Mouse (Mus musculus) liver, adult 2 months (tissue): ENCODE data around the gene Ubl4b. TPM values are rescaled to one million over a fixed set of nuclear protein-coding genes. Genes with fewer than 3 reads are reported as not detected.

Experiments used
- DNase-seq: peaks from one replicate; pipeline ENCODE4 v3.0.0-alpha.2; 2011; ENCODE audit warnings: low read depth, low spot score; ENCODE audit errors: extremely low read depth
- H3K27ac ChIP-seq: fragments of 200-500 bp; replicated peaks from 2 replicates; pipeline ENCODE4 v1.5.1; 2012; ENCODE audit warnings: low read depth, mild to moderate bottlenecking, control low read depth, inconsistent platforms, low read length; ENCODE audit not compliant: insufficient read depth
- H3K27me3 ChIP-seq: fragments of 200-500 bp; 2 replicates; pipeline ENCODE4 v1.6.1; 2012; ENCODE audit warnings: mild to moderate bottlenecking, moderate library complexity, low read length, inconsistent platforms; ENCODE audit not compliant: control insufficient read depth, insufficient read depth
- H3K36me3 ChIP-seq: fragments of 200-500 bp; 2 replicates; pipeline ENCODE4 v1.6.1; 2012; ENCODE audit warnings: low read length, inconsistent platforms; ENCODE audit not compliant: control insufficient read depth, insufficient read depth
- H3K4me1 ChIP-seq: fragments of 200-500 bp; 2 replicates; pipeline ENCODE4 v1.6.1; 2011; ENCODE audit warnings: low read length; ENCODE audit not compliant: control insufficient read depth, insufficient read depth
- H3K4me3 ChIP-seq: fragments of 200-500 bp; 2 replicates; pipeline ENCODE4 v1.5.1; 2011; ENCODE audit warnings: low read depth, mild to moderate bottlenecking, control low read depth, low read length, moderate library complexity; ENCODE audit not compliant: insufficient read depth
- H3K79me2 ChIP-seq: fragments of 200-500 bp; 2 replicates; pipeline ENCODE4 v1.6.1; 2012; ENCODE audit warnings: inconsistent platforms, mild to moderate bottlenecking, low read length, moderate library complexity; ENCODE audit not compliant: control insufficient read depth, insufficient read depth
- H3K9ac ChIP-seq: fragments of 200-500 bp; 2 replicates; pipeline ENCODE4 v1.6.1; 2012; ENCODE audit warnings: low read depth, mild to moderate bottlenecking, control low read depth, inconsistent platforms, low read length
- CTCF ChIP-seq: fragments of 200-500 bp; IDR thresholded peaks from 2 replicates; pipeline ENCODE4 v1.5.1; 2011; ENCODE audit warnings: low read depth, low read length, control low read depth
- POLR2A ChIP-seq: fragments of 200-500 bp; IDR thresholded peaks from 2 replicates; pipeline ENCODE4 v1.6.1; 2011; ENCODE audit warnings: low read length, control low read depth; ENCODE audit not compliant: insufficient read depth; ENCODE audit errors: extremely low read depth
- WGBS: fragments of 180-500 bp; shearing (Covaris S2); methylation state at CpG from one replicate; pipeline ENCODE4 v1.1.7; 2018; 5-methylcytosine and 5-hydroxymethylcytosine counted together
- polyA plus RNA-seq: library from polyadenylated mRNA; depleted of rRNA; stranded (reverse); fragments of >200 nt; gene quantifications from 2 replicates; pipeline ENCODE4 v1.2.3, GENCODE M21; 2012; rRNA removed
- total RNA-seq: library from RNA; depleted of rRNA; stranded (reverse); fragments of >200 nt; gene quantifications from 2 replicates; pipeline ENCODE4 v1.2.3, GENCODE M21; 2014; rRNA removed

The Ubl4b gene
- total and polyA plus RNA-seq, 2 experiments, result not detected

- H3K27me3 ChIP-seq, result no peaks in the 10 kb centered on the region
- H3K4me1 ChIP-seq, result no peaks in the 10 kb centered on the region
- no peak overlapping the region for H3K27ac ChIP-seq
- no peak for DNase-seq
- no peak for TF ChIP-seq POLR2A
- TF ChIP-seq CTCF, result no peak
- H3K4me3 ChIP-seq, result no peak overlapping the region
- H3K36me3 ChIP-seq, result no peaks in the 10 kb centered on the region
- no peak overlapping the region for H3K9ac ChIP-seq
- 73% methylated on average over 8 of the region's 8 CpGs for WGBS
- H3K79me2 ChIP-seq, result no peaks in the 10 kb centered on the region
Observed at GRCm38 (mm10) chr3:107508696-107509095, 46.2 kb downstream of the Ubl4b start.

DNA sequence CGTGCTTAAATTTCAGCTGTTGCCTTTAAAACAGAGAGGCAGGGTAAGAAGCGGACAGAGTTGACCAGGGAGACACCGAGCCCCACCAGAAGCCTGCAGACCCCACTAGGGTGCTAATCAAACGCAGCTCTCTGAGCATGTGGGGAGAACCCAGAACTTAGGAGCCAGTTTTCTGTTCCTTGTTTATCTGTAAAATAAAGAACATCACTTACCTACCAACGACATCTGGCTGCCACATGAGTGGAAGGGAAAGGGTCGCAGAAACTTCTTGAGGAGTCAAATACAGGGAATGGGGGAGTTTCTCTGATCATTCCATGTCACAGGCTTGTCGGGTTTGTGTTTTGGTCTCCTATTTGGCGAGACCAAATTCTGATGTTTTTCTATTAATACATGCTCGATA lies 46.9 kb downstream of the Ubl4b start:
- Histone ChIP-seq H3K79me2 (no peaks in the 10 kb centered on the region), H3K9ac (no peak overlapping the region), H3K36me3 (no peaks in the 10 kb centered on the region), H3K27me3 (no peaks in the 10 kb centered on the region), H3K27ac (no peak overlapping the region), H3K4me3 (no peak overlapping the region), H3K4me1 (no peaks in the 10 kb centered on the region)
- DNase-seq, result no peak
- TF ChIP-seq CTCF (no peak), POLR2A (no peak)
- 82% methylated on average over 9 of the region's 9 CpGs for WGBS

DNA sequence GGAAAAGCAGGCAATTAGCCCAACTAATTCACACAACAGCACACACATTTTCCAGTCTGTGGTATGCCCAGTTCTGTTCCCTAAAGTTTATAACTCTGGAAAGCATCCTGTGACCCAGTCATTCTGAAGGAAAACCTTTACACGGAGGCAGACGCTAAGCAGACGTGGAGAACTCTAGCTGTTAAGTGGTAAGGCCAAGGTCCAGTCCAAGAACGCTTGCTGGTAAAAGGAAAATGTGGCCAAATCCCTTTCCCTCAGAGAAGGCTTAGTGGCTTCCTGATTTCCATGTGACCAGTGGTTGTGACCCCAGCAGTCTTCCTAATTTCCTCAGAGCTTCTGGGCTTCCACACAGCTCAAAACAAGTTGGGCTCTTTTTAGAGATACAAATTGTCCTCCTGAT lies 48.3 kb downstream of the Ubl4b start:
- Histone ChIP-seq H3K27me3 (no peaks in the 10 kb centered on the region), H3K36me3 (no peaks in the 10 kb centered on the region), H3K9ac (no peak overlapping the region), H3K27ac (no peak overlapping the region), H3K4me1 (no peaks in the 10 kb centered on the region), H3K79me2 (no peaks in the 10 kb centered on the region), H3K4me3 (no peak overlapping the region)
- TF ChIP-seq CTCF (no peak), POLR2A (no peak)
- WGBS, result 73% methylated on average over 4 of the region's 4 CpGs
- DNase-seq, result no peak

DNA sequence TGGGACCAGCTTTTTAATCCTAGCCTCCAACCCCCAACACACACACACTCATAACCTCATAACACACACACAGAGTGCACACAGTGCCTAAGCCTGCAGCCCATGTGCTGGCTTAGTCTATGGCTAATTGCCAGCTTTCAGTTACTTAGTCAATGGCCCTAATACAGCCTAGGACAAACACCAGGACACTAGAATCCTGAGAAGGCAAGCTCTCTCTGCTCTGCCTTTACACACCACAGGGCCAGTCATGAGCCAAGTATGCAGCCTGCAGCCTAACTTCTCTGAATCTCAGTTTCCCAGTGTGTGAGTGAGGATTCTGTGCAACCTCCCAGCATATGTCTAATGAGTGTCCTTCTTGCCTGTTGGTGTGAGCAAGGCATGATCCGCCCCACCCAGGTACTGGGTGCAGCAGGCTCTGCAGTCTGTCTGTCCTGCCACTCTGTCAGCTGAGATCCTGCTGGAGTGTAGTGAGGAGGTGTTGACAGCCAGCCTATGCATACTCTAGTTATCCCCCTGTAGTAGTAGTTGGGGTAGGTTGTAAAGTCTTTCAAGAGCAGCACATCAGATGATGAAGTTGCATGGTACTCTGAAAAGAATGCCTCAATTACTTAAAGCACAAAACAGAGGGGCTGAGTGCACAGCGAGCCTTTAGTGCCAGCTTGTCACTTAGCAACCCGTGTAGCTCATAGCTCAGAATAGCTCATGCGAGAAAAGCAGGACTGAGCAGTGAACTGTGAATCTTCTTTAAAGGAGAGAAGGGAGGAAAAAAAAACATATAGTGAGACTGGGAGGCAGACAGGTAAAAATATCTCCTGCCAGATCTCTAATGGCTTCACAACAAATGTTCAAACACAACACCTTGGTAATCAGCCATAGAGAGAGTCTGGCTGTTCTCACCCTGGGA lies 49.2 kb downstream of the Ubl4b start:
- Histone ChIP-seq H3K4me3 (no peak overlapping the region), H3K9ac (no peak overlapping the region), H3K79me2 (no peaks in the 10 kb centered on the region), H3K4me1 (no peaks in the 10 kb centered on the region), H3K27me3 (no peaks in the 10 kb centered on the region), H3K36me3 (no peaks in the 10 kb centered on the region), H3K27ac (no peak overlapping the region)
- 76% methylated on average over 4 of the region's 4 CpGs for WGBS
- DNase-seq, result no peak
- no peak for TF ChIP-seq CTCF
- no peak for TF ChIP-seq POLR2A

DNA sequence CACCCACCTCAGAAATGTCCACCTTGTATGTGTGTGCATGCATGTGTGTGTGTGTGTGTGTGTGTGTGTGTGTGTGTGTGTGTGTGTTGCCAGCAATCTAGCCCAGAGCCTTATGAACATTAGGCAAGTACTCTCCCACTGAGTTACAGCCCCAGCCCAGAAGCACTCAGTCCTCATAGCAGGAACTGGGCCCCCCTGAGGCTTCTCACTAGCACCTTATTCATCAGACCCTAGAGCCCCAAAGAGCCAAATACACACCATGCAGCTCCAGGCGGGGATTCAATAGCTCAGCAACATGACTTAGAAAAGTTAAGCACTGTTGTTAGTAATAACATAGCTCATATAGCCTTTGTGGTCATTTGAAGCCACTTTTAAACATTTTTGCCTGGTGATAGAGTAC lies 50.3 kb downstream of the Ubl4b start:
- H3K4me3 ChIP-seq, result no peak overlapping the region
- no peak overlapping the region for H3K27ac ChIP-seq
- TF ChIP-seq POLR2A, result no peak
- TF ChIP-seq CTCF, result no peak
- H3K4me1 ChIP-seq, result no peaks in the 10 kb centered on the region
- no peaks in the 10 kb centered on the region for H3K36me3 ChIP-seq
- H3K27me3 ChIP-seq, result no peaks in the 10 kb centered on the region
- H3K9ac ChIP-seq, result no peak overlapping the region
- H3K79me2 ChIP-seq, result no peaks in the 10 kb centered on the region
- DNase-seq, result no peak
- WGBS, result 46% methylated on average over 1 of the region's 1 CpGs

GRCm38 (mm10) chr3:107503716-107504115 lies 51.2 kb downstream of the Ubl4b start:
- no peaks in the 10 kb centered on the region for H3K36me3 ChIP-seq

More at GRCm38 (mm10) chr3:107503716-107504115, 51.2 kb downstream of the Ubl4b start:
- DNase-seq, result no peak
- H3K9ac ChIP-seq, result no peak overlapping the region
- H3K4me1 ChIP-seq, result no peaks in the 10 kb centered on the region
- no peaks in the 10 kb centered on the region for H3K79me2 ChIP-seq
- H3K27me3 ChIP-seq, result no peaks in the 10 kb centered on the region
- no peak overlapping the region for H3K4me3 ChIP-seq
- WGBS, result 66% methylated on average over 2 of the region's 2 CpGs
- TF ChIP-seq CTCF (no peak), POLR2A (no peak)
- no peak overlapping the region for H3K27ac ChIP-seq

Other genes with a start within 250 kb of the Ubl4b start
- 17.2 and 17.7 TPM in 2 replicates for gene Rbm15, start 221.4 kb downstream of the Ubl4b start, total RNA-seq
- gene Rbm15, start 221.4 kb downstream of the Ubl4b start, polyA plus RNA-seq, result 4.2 and 4.4 TPM in 2 replicates
- 0.07 TPM in 1 of 2 replicates, not detected in the other for gene Kcnc4, start 95.5 kb downstream of the Ubl4b start, total RNA-seq
- gene Kcnc4, start 95.5 kb downstream of the Ubl4b start, polyA plus RNA-seq, result 0.05 and 0.06 TPM in 2 replicates
- gene Slc6a17, start 37.1 kb downstream of the Ubl4b start, total RNA-seq, result 0.07 TPM in 1 of 2 replicates, not detected in the other
- gene Slc6a17, start 37.1 kb downstream of the Ubl4b start, polyA plus RNA-seq, result 0.02 TPM in 1 of 2 replicates, not detected in the other
- gene Alx3, start 40.0 kb upstream of the Ubl4b start, total RNA-seq, result not detected in 2 replicates
- gene Alx3, start 40.0 kb upstream of the Ubl4b start, polyA plus RNA-seq, result not detected in 2 replicates
- not detected in 2 replicates for gene Gm10961, start 76.2 kb upstream of the Ubl4b start, total RNA-seq
- not detected in 2 replicates for gene Gm10961, start 76.2 kb upstream of the Ubl4b start, polyA plus RNA-seq
- gene Strip1, start 76.6 kb upstream of the Ubl4b start, total RNA-seq, result 6.0 and 7.7 TPM in 2 replicates
- 17.7 and 23.8 TPM in 2 replicates for gene Strip1, start 76.6 kb upstream of the Ubl4b start, polyA plus RNA-seq
- 50.2 and 52.9 TPM in 2 replicates for gene Ahcyl1, start 141.5 kb upstream of the Ubl4b start, total RNA-seq
- 40.4 and 42.3 TPM in 2 replicates for gene Ahcyl1, start 141.5 kb upstream of the Ubl4b start, polyA plus RNA-seq
- 3.0 and 3.3 TPM in 2 replicates for gene Csf1, start 205.4 kb upstream of the Ubl4b start, total RNA-seq
- 4.6 and 6.6 TPM in 2 replicates for gene Csf1, start 205.4 kb upstream of the Ubl4b start, polyA plus RNA-seq